In the genomic region with DNA sequence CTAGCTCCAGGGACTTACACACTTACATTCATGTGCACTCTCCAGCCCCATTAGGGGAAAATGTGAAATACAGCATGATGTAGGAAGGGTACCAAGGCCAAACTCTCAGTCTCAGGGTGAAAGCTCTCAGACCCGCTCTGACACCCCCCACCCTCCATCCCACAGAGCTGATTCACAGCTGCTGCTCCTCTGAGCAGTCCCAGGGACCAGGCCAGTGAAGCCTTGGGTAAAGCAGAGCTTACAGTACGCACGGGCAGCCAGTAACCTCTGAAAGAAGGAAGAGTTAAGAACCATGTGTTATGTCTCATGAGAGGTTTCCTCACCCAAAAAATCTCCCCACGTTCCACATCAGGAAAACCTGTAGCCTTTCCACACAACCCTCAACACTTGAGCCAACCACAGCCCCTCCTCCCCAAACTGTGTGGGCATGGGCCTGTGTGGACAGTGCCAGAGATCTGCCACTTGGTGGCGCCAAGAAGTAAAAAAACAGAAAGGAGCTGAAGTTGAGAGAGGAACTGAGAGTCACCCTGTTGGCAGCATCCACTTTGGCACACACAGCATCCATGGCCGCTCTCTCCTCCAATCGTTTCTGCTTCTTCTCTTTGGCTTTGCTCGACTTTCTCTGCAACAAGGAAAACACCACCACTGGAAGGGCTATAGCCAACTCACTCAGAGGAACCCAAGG, we compare ENCODE assay signal across 9 mouse cellular contexts. TPM values are rescaled to one million over a fixed set of nuclear protein-coding genes. Genes with fewer than 3 reads are reported as not detected.
DNase-seq lines count a peak whose midpoint lies in the region; ATAC-seq and TF ChIP-seq lines count a peak whose summit lies in the region.
"Had no signal": no experiment of that assay in that cellular context is flagged by ENCODE, and none has a peak within 500 bp of the region (broad histone marks: within the 10 kb centered on the region; RNA-seq: fewer than 3 reads in every experiment).

No protein-coding gene starts in this region.

- TF ChIP-seq CTCF in hindbrain, postnatal 0 days (IDR thresholded peaks at IDR 0.05; ENCODE audit: low read depth) = peak; percentile 96
- peak; percentile 91 for TF ChIP-seq CTCF in left cerebral cortex, adult 2 months (IDR thresholded peaks at IDR 0.05)

- DNase-seq in R1 (ENCODE audit: low read depth, low spot score) = peak; percentile 89
- DNase-seq in cerebellum, postnatal 25 days = peak; percentile 83 to 87
- peak; percentile 55 to 69 for DNase-seq in frontal cortex, postnatal 25 days (ENCODE audit: low spot score in 2 of 2)
- peak; percentile 91 for DNase-seq in hindbrain, postnatal 0 days (ENCODE audit: low spot score)
- peak; percentile 81 to 87 for DNase-seq in left cerebral cortex, adult 2 months (ENCODE audit: extremely low spot score in 1 of 2, low spot score in 2 of 2)
- DNase-seq in right cerebral cortex, postnatal 10 days (ENCODE audit: low spot score in 2 of 2) = peak; percentile 90
- DNase-seq in urinary bladder, postnatal 10 days (ENCODE audit: low spot score) = peak; percentile 39

- H3K36me3 ChIP-seq in hindbrain, postnatal 0 days (ENCODE audit: insufficient read depth, low read length) = peaks cover 28% of the 10 kb centered on the region

- ATAC-seq in hindbrain, postnatal 0 days = peak; percentile 96
- peak; percentile 99 for ATAC-seq in megakaryocyte progenitor cell, adult 5-6 weeks (replicated peaks; ENCODE audit: poor library complexity)

- H3K4me2 ChIP-seq in hindbrain, postnatal 0 days (ENCODE audit: low read depth, low read length) = no peak overlapping the region

- H3K27ac ChIP-seq in hindbrain, postnatal 0 days = 0 out of 2 replicates have a peak overlapping the region, but pooled peaks have one; percentile 26
- H3K27ac ChIP-seq in left cerebral cortex, adult 2 months = no peak overlapping the region

- H3K9ac ChIP-seq in hindbrain, postnatal 0 days (replicated peaks; ENCODE audit: low read length) = no peak overlapping the region

- H3K4me1 ChIP-seq in hindbrain, postnatal 0 days (ENCODE audit: insufficient read depth, low read length) = no peaks in the 10 kb centered on the region; the same call in 1 of the 2 replicates

- H3K9me3 ChIP-seq in hindbrain, postnatal 0 days (ENCODE audit: low read length) = no peaks in the 10 kb centered on the region

- WGBS in hindbrain, postnatal 0 days = 43% methylated on average over 8 of the region's 8 CpGs

- no peak overlapping the region for H3K4me3 ChIP-seq in hindbrain, postnatal 0 days (ENCODE audit: low read length)
- no peak overlapping the region for H3K4me3 ChIP-seq in left cerebral cortex, adult 2 months
- H3K4me3 ChIP-seq: myocyte had no signal

- H3K27me3 ChIP-seq in hindbrain, postnatal 0 days (ENCODE audit: insufficient read depth, low read length) = no peaks in the 10 kb centered on the region

- intact Hi-C loops in left cerebral cortex, adult 2 months (cut with DNase I) = loop anchor here (1.0 kb wide), 2 partner anchors 111 to 184 kb away; no protein-coding TSS in a partner anchor

RNA-seq across cellular contexts. Expression of a gene that starts 6.3 kb away (rescaled TPM):
- 56.5 and 59.7 TPM in 2 replicates for total RNA-seq in hindbrain, postnatal 0 days (2014; rRNA removed)
- polyA plus RNA-seq in hindbrain, postnatal 0 days (2015; fragmentation: Nextera tagmentation; extraction: Ambion mirVana) = 42.7 and 42.8 TPM in 2 replicates
- 10 to 100 TPM; 35.7 to 37.4 TPM for total RNA-seq in left cerebral cortex, adult 2 months (2021)
- 49.8 and 57.5 TPM in 2 replicates for total RNA-seq in megakaryocyte progenitor cell, adult 5-6 weeks (2015)
- 47.1 and 51.8 TPM in 2 replicates for total RNA-seq in megakaryocyte progenitor cell, adult 5-6 weeks (2017)

RNA-seq across cellular contexts. Expression of a gene that starts 17.3 kb away (rescaled TPM):
- total RNA-seq in hindbrain, postnatal 0 days (2014; rRNA removed) = 1,715 and 1,845 TPM in 2 replicates
- polyA plus RNA-seq in hindbrain, postnatal 0 days (2015; fragmentation: Nextera tagmentation; extraction: Ambion mirVana) = 2,044 and 2,080 TPM in 2 replicates
- total RNA-seq in left cerebral cortex, adult 2 months (2021) = 100 to 1,000 TPM; 934 to 941 TPM
- total RNA-seq in megakaryocyte progenitor cell, adult 5-6 weeks (2015) = 599 and 622 TPM in 2 replicates
- total RNA-seq in megakaryocyte progenitor cell, adult 5-6 weeks (2017) = 549 and 714 TPM in 2 replicates

RNA-seq across cellular contexts. Expression of a gene that starts 28.6 kb away (rescaled TPM):
- total RNA-seq in hindbrain, postnatal 0 days (2014; rRNA removed) = 216 and 233 TPM in 2 replicates
- 248 and 253 TPM in 2 replicates for polyA plus RNA-seq in hindbrain, postnatal 0 days (2015; fragmentation: Nextera tagmentation; extraction: Ambion mirVana)
- total RNA-seq in left cerebral cortex, adult 2 months (2021) = 100 to 1,000 TPM; 257 to 267 TPM
- total RNA-seq in megakaryocyte progenitor cell, adult 5-6 weeks (2015) = 33.1 and 34.0 TPM in 2 replicates
- total RNA-seq in megakaryocyte progenitor cell, adult 5-6 weeks (2017) = 60.8 and 69.5 TPM in 2 replicates

RNA-seq across cellular contexts. Expression of a gene that starts 32.4 kb away (rescaled TPM):
- total RNA-seq in hindbrain, postnatal 0 days (2014; rRNA removed) = 73.2 and 91.7 TPM in 2 replicates
- 14.8 and 16.6 TPM in 2 replicates for polyA plus RNA-seq in hindbrain, postnatal 0 days (2015; fragmentation: Nextera tagmentation; extraction: Ambion mirVana)
- total RNA-seq in left cerebral cortex, adult 2 months (2021) = 10 to 100 TPM; 14.3 to 14.7 TPM
- 0.99 and 1.2 TPM in 2 replicates for total RNA-seq in megakaryocyte progenitor cell, adult 5-6 weeks (2015)
- 1.2 and 2.7 TPM in 2 replicates for total RNA-seq in megakaryocyte progenitor cell, adult 5-6 weeks (2017)

Comparison
In these comparisons a context has a peak if more than half of its experiments do, and no peak if none do; other contexts are left out.
1. DNase-seq: peak in every context shown above with its lines; median percentile 91 in hindbrain, postnatal 0 days; 90 in right cerebral cortex, postnatal 10 days; 89 in R1; 85 in cerebellum, postnatal 25 days; 84 in left cerebral cortex, adult 2 months; 62 in frontal cortex, postnatal 25 days; 39 in urinary bladder, postnatal 10 days.